Mouse (Mus musculus): ENCODE measurements at regions not wholly inside any gene's neighbourhood (a gene's known extent, or its start where the extent isn't known, plus 50 kb on each side); places are given as distances from the start of the nearest gene placed in this dataset.

DNA sequence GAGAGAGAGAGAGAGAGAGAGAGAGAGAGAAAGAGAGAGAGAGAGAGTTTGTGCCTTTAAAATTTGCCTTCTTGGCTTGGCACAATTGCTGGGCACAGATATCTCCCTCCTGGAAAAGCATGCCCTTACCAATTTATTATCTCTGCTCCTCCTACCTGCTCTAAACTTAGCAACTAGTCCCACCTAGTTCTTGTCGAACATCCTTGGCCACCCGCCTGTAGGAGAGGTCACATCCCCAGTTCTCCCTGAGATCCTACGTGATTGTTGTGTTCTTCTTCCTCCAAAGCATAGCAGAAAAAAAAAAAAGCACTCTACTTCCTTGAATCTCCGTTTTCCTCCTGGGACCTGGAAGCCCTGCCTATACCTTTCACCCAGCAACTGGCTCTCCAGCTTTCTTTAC, 101.8 kb downstream of the Polr2m start:
- Histone ChIP-seq H3K4me2 (no peak overlapping the region), H3K27me3 (no peaks in the 10 kb centered on the region), H3K9me3 (no peaks in the 10 kb centered on the region), H3K4me3 (replicated peaks) (no peak overlapping the region), H3K4me1 (replicated peaks) (no peaks in the 10 kb centered on the region), H3K36me3 (no peaks in the 10 kb centered on the region), H3K9ac (replicated peaks) (no peak overlapping the region), H3K27ac (no peak overlapping the region)
- WGBS, result 79% methylated on average over 4 of the region's 4 CpGs
- no peak for ATAC-seq (ENCODE audit: insufficient number of reproducible peaks, insufficient read depth, low FRiP score, low TSS enrichment, low read depth)

DNA sequence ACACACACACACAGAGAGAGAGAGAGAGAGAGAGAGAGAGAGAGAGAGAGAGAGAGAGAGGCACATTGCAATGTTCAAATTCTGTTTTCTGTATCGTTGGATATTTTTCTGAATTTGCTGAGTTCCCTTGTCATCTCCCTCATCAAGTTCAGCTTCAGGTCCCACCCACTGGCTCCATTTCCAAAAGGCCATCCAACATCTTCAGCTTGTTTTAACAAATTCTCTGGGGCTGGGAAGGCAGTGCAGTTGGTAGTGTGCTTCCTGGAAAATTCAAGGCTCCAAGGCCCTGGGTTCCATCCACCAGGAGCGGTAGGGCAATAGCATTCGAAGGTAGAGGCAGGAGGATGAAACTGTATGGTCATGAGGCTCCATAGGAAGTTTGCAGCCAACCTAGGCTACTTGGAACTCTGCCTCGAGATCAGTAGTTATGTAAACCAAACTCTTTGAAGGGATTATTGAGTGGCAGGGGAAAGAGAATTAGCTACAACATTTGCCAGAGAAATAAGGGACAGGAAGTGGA, 105.9 kb downstream of the Polr2m start:
- 77% methylated on average over 4 of the region's 4 CpGs for WGBS
- no peak overlapping the region for H3K27ac ChIP-seq
- H3K4me2 ChIP-seq, result no peak overlapping the region
- no peaks in the 10 kb centered on the region for H3K27me3 ChIP-seq
- no peak overlapping the region for H3K9ac ChIP-seq (replicated peaks)
- H3K4me1 ChIP-seq (replicated peaks), result no peaks in the 10 kb centered on the region
- H3K9me3 ChIP-seq, result no peaks in the 10 kb centered on the region
- H3K36me3 ChIP-seq, result no peaks in the 10 kb centered on the region
- no peak for ATAC-seq (ENCODE audit: insufficient number of reproducible peaks, insufficient read depth, low FRiP score, low TSS enrichment, low read depth)
- H3K4me3 ChIP-seq (replicated peaks), result no peak overlapping the region

DNA sequence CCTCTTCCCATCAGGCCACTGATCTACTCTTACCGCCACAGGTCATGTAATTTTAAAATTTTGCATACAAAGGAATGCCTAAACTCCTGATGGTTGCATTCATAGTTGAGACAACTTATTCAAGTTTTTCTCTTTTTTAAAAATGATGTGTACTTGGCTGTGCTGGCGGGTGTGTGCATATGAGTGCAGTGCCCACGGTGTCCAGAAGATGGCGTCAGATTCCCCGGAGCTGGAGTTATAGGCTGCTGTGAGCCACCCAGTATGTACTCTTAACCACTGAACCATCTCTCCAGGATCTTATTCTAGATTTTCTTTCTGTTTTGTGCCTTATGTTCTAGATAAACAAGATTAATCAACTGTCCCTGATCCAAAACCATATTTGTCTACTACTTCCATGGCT, 116.0 kb downstream of the Polr2m start:
- ATAC-seq (ENCODE audit: insufficient number of reproducible peaks, insufficient read depth, low FRiP score, low TSS enrichment, low read depth), result no peak
- H3K9ac ChIP-seq (replicated peaks), result no peak overlapping the region
- H3K4me1 ChIP-seq (replicated peaks), result peaks cover 12% of the 10 kb centered on the region
- WGBS, result 93% methylated on average over 5 of the region's 5 CpGs
- H3K27me3 ChIP-seq, result 0 out of 2 replicates have a peak, but pooled peaks cover 6% of the 10 kb centered on the region
- no peak overlapping the region for H3K4me3 ChIP-seq (replicated peaks)
- no peak overlapping the region for H3K27ac ChIP-seq
- H3K4me2 ChIP-seq, result no peak overlapping the region
- H3K36me3 ChIP-seq, result no peaks in the 10 kb centered on the region
- H3K9me3 ChIP-seq, result no peaks in the 10 kb centered on the region

DNA sequence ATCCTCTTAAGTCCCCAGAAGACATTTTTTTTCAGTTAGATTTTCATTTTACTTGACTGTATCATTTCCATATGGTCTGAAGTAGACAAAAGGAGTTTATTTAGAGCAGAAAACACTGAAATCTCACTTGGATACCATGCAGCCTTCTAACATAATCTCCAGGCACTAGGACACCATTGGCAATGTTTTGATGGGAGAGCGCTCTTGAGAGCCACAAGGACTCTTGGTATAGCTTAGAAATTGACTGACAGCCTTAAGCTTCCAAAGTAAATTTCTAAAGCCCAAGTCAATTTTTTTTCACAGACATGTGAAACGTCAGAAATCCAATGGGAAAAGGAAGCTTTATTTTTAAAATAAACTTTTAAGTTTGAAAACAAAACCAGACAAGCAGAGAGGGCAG, 116.5 kb downstream of the Polr2m start:
- Histone ChIP-seq H3K4me2 (no peak overlapping the region), H3K4me1 (replicated peaks) (peaks cover 12% of the 10 kb centered on the region), H3K27ac (no peak overlapping the region), H3K9me3 (no peaks in the 10 kb centered on the region), H3K36me3 (no peaks in the 10 kb centered on the region), H3K4me3 (replicated peaks) (no peak overlapping the region), H3K9ac (replicated peaks) (no peak overlapping the region), H3K27me3 (peaks cover 8% of the 10 kb centered on the region; the same call in 1 of the 2 replicates)
- ATAC-seq (ENCODE audit: insufficient number of reproducible peaks, insufficient read depth, low FRiP score, low TSS enrichment, low read depth), result no peak
- WGBS, result 81% methylated on average over 2 of the region's 2 CpGs

DNA sequence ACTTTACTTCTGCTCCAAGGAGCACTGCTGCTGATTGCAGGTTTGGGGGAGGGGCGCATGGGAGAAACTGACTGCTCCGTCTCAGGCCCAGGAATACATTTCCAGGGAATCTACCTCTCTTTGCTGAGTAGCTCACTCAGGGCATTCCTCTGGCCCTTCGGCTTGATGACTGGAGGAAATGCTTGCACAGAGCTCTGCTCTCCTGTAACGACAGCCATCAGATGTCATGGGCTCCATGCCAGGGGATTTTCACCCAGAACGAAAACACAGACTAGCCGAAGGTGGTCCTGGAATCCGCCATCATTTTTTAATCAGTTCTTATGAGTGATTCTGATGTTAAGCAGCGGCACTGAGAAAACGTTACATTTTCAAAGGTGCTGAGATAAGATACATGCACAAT, 119.2 kb downstream of the Polr2m start:
- no peaks in the 10 kb centered on the region for H3K9me3 ChIP-seq
- 65% methylated on average over 9 of the region's 9 CpGs for WGBS
- no peak for ATAC-seq (ENCODE audit: insufficient number of reproducible peaks, insufficient read depth, low FRiP score, low TSS enrichment, low read depth)
- H3K27me3 ChIP-seq, result peaks cover 7% of the 10 kb centered on the region; the same call in 1 of the 2 replicates
- no peak overlapping the region for H3K4me3 ChIP-seq (replicated peaks)
- no peak overlapping the region for H3K4me2 ChIP-seq
- H3K36me3 ChIP-seq, result no peaks in the 10 kb centered on the region
- no peak overlapping the region for H3K9ac ChIP-seq (replicated peaks)
- peaks cover 12% of the 10 kb centered on the region for H3K4me1 ChIP-seq (replicated peaks)
- H3K27ac ChIP-seq, result no peak overlapping the region

DNA sequence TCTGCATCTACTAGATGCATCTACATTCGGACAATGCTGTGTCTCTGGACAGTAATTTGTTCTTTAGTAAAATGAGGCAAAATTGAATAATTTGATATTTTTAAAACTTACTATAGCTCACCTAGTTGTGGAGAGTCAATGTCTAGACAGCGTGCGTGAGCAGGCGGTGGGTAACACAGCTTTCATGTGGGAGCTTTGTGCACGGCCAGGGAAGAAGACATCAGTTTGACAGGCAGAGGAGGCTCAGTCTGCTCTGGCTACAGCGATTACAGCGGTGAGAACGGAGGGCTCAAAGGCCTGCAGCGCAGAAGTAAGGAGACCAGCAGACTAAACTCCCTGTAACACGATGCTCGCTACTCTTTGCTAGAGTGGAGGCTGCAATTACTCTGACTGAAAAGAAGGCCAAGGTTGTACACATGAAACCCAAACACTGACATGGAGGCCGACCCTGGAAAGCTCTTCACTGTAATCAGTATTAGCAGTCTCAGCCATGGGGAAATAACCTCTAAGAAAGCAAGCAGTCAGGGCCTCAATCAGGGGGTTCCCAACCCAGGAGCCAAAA, 120.5 kb downstream of the Polr2m start:
- H3K4me1 ChIP-seq (replicated peaks), result peaks cover 12% of the 10 kb centered on the region
- WGBS, result 50% methylated on average over 12 of the region's 12 CpGs
- H3K4me3 ChIP-seq (replicated peaks), result no peak overlapping the region
- no peak overlapping the region; the same call in 1 of the 2 replicates for H3K9ac ChIP-seq (replicated peaks)
- H3K9me3 ChIP-seq, result no peaks in the 10 kb centered on the region
- peaks cover 4% of the 10 kb centered on the region; the same call in 1 of the 2 replicates for H3K27me3 ChIP-seq
- H3K36me3 ChIP-seq, result no peaks in the 10 kb centered on the region
- H3K27ac ChIP-seq, result 0 out of 2 replicates have a peak overlapping the region, but pooled peaks have one; percentile 12
- no peak overlapping the region for H3K4me2 ChIP-seq
- ATAC-seq (ENCODE audit: insufficient number of reproducible peaks, insufficient read depth, low FRiP score, low TSS enrichment, low read depth), result no peak

DNA sequence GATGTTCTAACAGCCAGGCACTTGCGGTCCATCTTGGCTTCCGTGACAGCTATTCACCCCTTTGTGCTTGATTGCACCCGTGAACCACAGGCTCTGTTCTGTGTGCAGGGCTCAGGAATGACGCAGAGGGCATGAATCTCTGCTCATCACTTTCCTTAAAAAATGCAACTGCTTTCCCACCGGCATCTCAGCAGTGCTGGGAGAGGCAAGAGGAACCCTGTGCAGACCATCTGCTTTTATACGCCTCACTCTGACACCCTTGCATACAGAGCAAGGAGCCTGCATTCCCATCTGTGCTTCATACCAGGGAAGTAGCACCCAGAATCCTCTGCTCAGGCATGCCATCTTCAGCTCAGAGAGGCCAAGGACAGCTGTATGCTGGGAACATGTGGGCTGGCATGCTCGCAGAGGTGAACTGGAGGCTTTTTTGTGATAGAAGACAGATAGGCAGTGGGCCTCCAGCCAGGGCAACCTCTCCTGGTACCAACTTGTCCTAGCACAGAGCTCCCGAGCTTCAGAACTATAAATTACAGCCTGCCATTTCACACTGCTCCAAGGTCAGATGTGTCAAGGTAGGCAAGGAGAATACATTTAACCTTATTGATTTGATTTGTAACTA, 121.6 kb downstream of the Polr2m start:
- peaks cover 4% of the 10 kb centered on the region; the same call in 1 of the 2 replicates for H3K27me3 ChIP-seq
- no peak overlapping the region for H3K4me3 ChIP-seq (replicated peaks)
- ATAC-seq (ENCODE audit: insufficient number of reproducible peaks, insufficient read depth, low FRiP score, low TSS enrichment, low read depth), result no peak
- H3K9ac ChIP-seq (replicated peaks), result no peak overlapping the region
- 71% methylated on average over 8 of the region's 8 CpGs for WGBS
- peaks cover 12% of the 10 kb centered on the region for H3K4me1 ChIP-seq (replicated peaks)
- no peak overlapping the region for H3K27ac ChIP-seq
- no peaks in the 10 kb centered on the region for H3K9me3 ChIP-seq
- H3K4me2 ChIP-seq, result no peak overlapping the region
- no peaks in the 10 kb centered on the region for H3K36me3 ChIP-seq

DNA sequence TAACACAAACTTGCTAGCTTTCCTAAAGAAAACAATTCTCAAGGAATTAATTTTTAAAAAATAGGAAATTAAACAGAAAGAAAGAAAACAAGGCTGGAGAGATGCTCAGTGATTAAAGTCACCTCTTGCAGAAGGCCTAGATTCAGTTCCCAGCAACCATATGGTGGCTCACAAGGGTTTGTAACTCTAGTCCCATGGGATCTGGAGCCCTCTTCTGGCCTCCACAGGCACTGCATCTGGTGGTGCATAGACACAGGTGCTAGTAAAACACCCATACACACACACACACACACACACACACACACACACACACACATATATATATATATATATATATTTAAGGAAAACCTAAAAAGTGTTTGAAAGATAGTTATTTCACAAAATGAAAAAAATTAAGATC, 123.3 kb downstream of the Polr2m start:
- no peak overlapping the region for H3K4me2 ChIP-seq
- no peaks in the 10 kb centered on the region for H3K9me3 ChIP-seq
- ATAC-seq (ENCODE audit: insufficient number of reproducible peaks, insufficient read depth, low FRiP score, low TSS enrichment, low read depth), result no peak
- H3K4me1 ChIP-seq (replicated peaks), result peaks cover 14% of the 10 kb centered on the region
- no peak overlapping the region for H3K4me3 ChIP-seq (replicated peaks)
- no peak overlapping the region for H3K9ac ChIP-seq (replicated peaks)
- H3K27ac ChIP-seq, result no peak overlapping the region
- no peaks in the 10 kb centered on the region for H3K36me3 ChIP-seq
- H3K27me3 ChIP-seq, result peaks cover 11% of the 10 kb centered on the region

DNA sequence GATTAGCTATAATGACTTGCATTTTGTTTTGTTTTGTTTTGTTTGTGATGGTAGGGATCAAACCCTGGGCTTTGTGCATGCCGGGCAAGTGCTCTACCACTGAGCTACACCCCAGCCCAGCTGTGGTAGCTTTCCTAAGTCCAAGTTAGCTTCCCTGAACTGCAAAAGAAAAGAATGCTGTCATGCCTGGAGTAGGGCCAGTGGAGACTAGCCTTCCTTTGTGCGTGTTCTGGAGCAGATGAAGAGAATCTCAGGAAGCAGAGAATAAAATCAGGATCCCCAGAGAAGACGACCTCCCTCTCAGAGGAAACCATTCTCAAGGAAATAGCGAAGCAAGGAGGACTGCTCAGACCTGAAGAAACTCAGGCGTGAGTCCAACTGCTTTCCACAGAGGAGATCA, 123.8 kb downstream of the Polr2m start:
- peaks cover 14% of the 10 kb centered on the region for H3K4me1 ChIP-seq (replicated peaks)
- no peak overlapping the region for H3K9ac ChIP-seq (replicated peaks)
- no peak for ATAC-seq (ENCODE audit: insufficient number of reproducible peaks, insufficient read depth, low FRiP score, low TSS enrichment, low read depth)
- no peaks in the 10 kb centered on the region for H3K9me3 ChIP-seq
- 87% methylated on average over 5 of the region's 5 CpGs for WGBS
- H3K4me3 ChIP-seq (replicated peaks), result no peak overlapping the region
- H3K27me3 ChIP-seq, result peaks cover 11% of the 10 kb centered on the region
- H3K4me2 ChIP-seq, result no peak overlapping the region
- H3K36me3 ChIP-seq, result no peaks in the 10 kb centered on the region
- H3K27ac ChIP-seq, result no peak overlapping the region

DNA sequence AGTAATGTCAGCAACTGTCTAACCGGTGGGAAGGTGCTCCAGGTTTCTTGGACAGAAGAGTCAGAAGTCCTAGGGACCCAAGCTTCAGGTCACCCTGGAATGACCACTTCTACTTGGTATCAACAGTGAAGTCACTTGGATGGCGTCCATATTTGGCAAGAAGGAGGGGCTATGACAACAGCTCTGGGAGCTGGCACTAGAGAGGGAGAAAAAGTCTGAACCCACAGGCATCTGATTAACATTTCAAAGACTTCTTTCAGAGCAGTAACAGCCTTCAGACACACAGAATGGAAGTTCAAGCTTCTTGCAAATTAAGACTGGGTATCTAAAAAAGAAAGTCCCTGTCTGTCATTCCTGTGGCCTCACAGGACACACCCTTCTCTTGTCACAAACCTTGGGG, 124.4 kb downstream of the Polr2m start:
- Histone ChIP-seq H3K27ac (no peak overlapping the region), H3K36me3 (no peaks in the 10 kb centered on the region), H3K9me3 (no peaks in the 10 kb centered on the region), H3K4me1 (replicated peaks) (peaks cover 9% of the 10 kb centered on the region), H3K27me3 (peaks cover 11% of the 10 kb centered on the region), H3K4me2 (no peak overlapping the region), H3K4me3 (replicated peaks) (no peak overlapping the region), H3K9ac (replicated peaks) (no peak overlapping the region)
- 65% methylated on average over 2 of the region's 2 CpGs for WGBS
- no peak for ATAC-seq (ENCODE audit: insufficient number of reproducible peaks, insufficient read depth, low FRiP score, low TSS enrichment, low read depth)

DNA sequence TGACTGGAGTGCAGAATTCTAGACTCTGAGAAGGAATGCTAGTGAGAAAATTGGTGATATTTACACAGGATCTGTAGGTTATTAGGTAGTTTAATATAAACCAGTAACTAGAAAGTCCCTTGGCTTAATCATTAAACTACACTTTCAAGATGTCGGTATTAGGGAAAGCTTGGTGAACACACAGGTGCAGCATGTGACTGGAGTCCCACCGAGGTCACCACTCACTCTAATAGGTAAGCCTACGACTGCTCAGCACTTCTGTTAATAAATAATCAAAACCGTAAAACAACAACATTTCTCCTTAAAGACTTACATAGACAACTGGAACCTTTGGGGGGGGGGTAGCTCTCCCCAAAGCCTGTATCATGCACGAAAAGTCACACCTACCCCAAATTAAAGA, 125.1 kb downstream of the Polr2m start:
- Histone ChIP-seq H3K27ac (no peak overlapping the region), H3K4me1 (replicated peaks) (peaks cover 9% of the 10 kb centered on the region), H3K27me3 (peaks cover 11% of the 10 kb centered on the region), H3K9ac (replicated peaks) (no peak overlapping the region), H3K4me3 (replicated peaks) (no peak overlapping the region), H3K36me3 (no peaks in the 10 kb centered on the region), H3K9me3 (no peaks in the 10 kb centered on the region), H3K4me2 (no peak overlapping the region)
- no peak for ATAC-seq (ENCODE audit: insufficient number of reproducible peaks, insufficient read depth, low FRiP score, low TSS enrichment, low read depth)
- WGBS, result 80% methylated on average over 5 of the region's 5 CpGs

DNA sequence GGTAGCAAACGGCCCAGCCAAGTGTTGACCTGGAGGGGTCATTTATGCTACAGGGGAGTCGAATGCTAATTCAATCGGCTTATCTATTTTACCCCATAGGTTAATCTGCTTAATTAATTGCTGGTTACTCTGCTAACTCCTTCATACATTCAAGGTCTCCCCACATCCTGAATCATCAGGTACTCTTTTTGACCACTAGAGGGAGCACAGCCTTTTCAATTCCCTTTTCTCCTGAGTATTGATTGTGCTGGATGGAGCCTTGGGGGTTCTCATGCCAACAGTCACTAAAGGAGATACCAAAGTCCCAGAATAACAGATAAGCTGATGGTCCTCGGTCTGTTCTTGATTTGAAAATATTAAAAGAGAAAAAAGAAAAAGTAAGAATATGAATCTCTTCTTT, 126.8 kb downstream of the Polr2m start:
- Histone ChIP-seq H3K4me1 (replicated peaks) (0 out of 2 replicates have a peak, but pooled peaks cover 3% of the 10 kb centered on the region), H3K36me3 (no peaks in the 10 kb centered on the region), H3K9me3 (no peaks in the 10 kb centered on the region), H3K27ac (no peak overlapping the region), H3K9ac (replicated peaks) (no peak overlapping the region), H3K27me3 (peaks cover 11% of the 10 kb centered on the region; the same call in 1 of the 2 replicates), H3K4me3 (replicated peaks) (no peak overlapping the region), H3K4me2 (no peak overlapping the region)
- WGBS, result 32% methylated on average over 4 of the region's 4 CpGs
- no peak for ATAC-seq (ENCODE audit: insufficient number of reproducible peaks, insufficient read depth, low FRiP score, low TSS enrichment, low read depth)

All from limb, embryonic 12.5 days (tissue).